ENCODE assay signal across 19 mouse cellular contexts in the genomic region with DNA sequence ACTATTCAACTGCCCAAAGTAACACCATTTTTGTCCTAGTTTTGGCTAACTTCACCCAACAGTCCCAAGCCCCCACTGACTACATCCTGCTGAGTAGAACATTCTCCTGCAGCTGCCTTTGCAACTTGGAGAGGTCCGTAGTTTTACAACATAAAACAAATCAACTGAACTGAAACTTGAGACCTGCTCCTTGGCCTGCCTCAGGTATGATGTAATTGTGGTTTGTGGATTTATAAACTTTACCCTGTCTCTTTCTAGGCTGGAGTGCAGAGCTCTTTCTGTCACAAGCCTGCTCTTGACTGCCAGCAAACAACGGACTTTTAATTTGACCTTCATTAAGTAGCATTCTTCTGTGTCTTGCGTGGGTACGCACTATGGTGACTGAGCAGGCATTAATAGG.
DNase-seq lines count a peak whose midpoint lies in the region; ATAC-seq and TF ChIP-seq lines count a peak whose summit lies in the region.
"Had no signal": no experiment of that assay in that cellular context is flagged by ENCODE, and none has a peak within 500 bp of the region (broad histone marks: within the 10 kb centered on the region; RNA-seq: fewer than 3 reads in every experiment).

No protein-coding gene starts in this region.

- no peak for TF ChIP-seq CTCF in kidney, adult 2 months (conservative IDR thresholded peaks at IDR 0.05; ENCODE audit: insufficient read depth, insufficient read length, low read depth, low read length)

- H3K4me3 ChIP-seq in kidney, adult 2 months (ENCODE audit: insufficient read depth, low read depth, low read length) = no peak overlapping the region
- H3K4me3 ChIP-seq: forebrain, embryonic 13.5 days; hindbrain, embryonic 15.5 days; megakaryocyte, embryonic 14.5 days; stomach, embryonic 15.5 days had no signal

- 34% methylated on average over 4 of the region's 4 CpGs for WGBS in kidney, adult 2 months

- ATAC-seq in hematopoietic stem cell, adult 5-6 weeks (replicated peaks in 1 of 2; ENCODE audit: insufficient read depth in 1 of 2, low FRiP score in 2 of 2, low TSS enrichment in 1 of 2, low read depth in 1 of 2, poor library complexity in 2 of 2, severe bottlenecking in 2 of 2) = peak; percentile 27 to 45; a peak in 2 of 4 replicates
- ATAC-seq: forebrain, embryonic 13.5 days; midbrain, embryonic 16.5 days; Patski had no signal

- H3K4me1 ChIP-seq in kidney, adult 2 months (ENCODE audit: control insufficient read depth, insufficient read depth, low read length) = no peaks in the 10 kb centered on the region
- H3K4me1 ChIP-seq: forebrain, embryonic 13.5 days; hindbrain, embryonic 15.5 days; megakaryocyte, embryonic 14.5 days; stomach, embryonic 15.5 days had no signal

- no peak overlapping the region for H3K27ac ChIP-seq in kidney, adult 2 months (ENCODE audit: insufficient read depth, low read depth, low read length)
- H3K27ac ChIP-seq: forebrain, embryonic 13.5 days; hindbrain, embryonic 15.5 days; stomach, embryonic 15.5 days had no signal

- H3K36me3 ChIP-seq in kidney, adult 2 months (ENCODE audit: control insufficient read depth, insufficient read depth, low read length) = no peaks in the 10 kb centered on the region
- H3K36me3 ChIP-seq: hindbrain, embryonic 15.5 days; stomach, embryonic 15.5 days had no signal

- no peaks in the 10 kb centered on the region for H3K27me3 ChIP-seq in kidney, adult 2 months (replicated peaks; ENCODE audit: control insufficient read depth, insufficient read depth, low read length)
- H3K27me3 ChIP-seq: forebrain, embryonic 13.5 days; hindbrain, embryonic 15.5 days; megakaryocyte, embryonic 14.5 days; stomach, embryonic 15.5 days had no signal

- no peak for TF ChIP-seq POLR2A in kidney, adult 2 months (IDR thresholded peaks at IDR 0.05; ENCODE audit: low read depth, low read length)

- DNase-seq in kidney, adult 2 months = peak; percentile 25
- no peak for DNase-seq in kidney, postnatal 25 days
- DNase-seq in Muller cell, postnatal 12 days (ENCODE audit: inconsistent ontology term) = peak; percentile 56
- peak; percentile 6 for DNase-seq in kidney, postnatal 14 days
- no peak for DNase-seq in thymus, postnatal 0 days (ENCODE audit: low spot score)
- DNase-seq in right cerebral cortex, adult 2 months (ENCODE audit: low spot score in 2 of 2) = no peak
- DNase-seq in layer of hippocampus, adult 11-12 months (ENCODE audit: low spot score) = no peak
- DNase-seq: adrenal gland, postnatal 25 days; B cell, adult 2 months; cerebellum, adult 18-20 months; layer of hippocampus, postnatal 36 days; right cerebral cortex, postnatal 14 days had no signal

Comparison
In these comparisons a context has a peak if more than half of its experiments do, and no peak if none do; other contexts are left out.
1. DNase-seq: peak in kidney, adult 2 months (single experiment), Muller cell, postnatal 12 days (single experiment) and kidney, postnatal 14 days (single experiment); none in kidney, postnatal 25 days (0 of 2), thymus, postnatal 0 days (single experiment), right cerebral cortex, adult 2 months (0 of 2) and layer of hippocampus, adult 11-12 months (single experiment).